ENCODE assay signal across 8 mouse cellular contexts in genomic region chr17:53587074-53587851, GRCm38 (mm10). TPM values are rescaled to one million over a fixed set of nuclear protein-coding genes. Genes with fewer than 3 reads are reported as not detected.
DNase-seq lines count a peak whose midpoint lies in the region; ATAC-seq and TF ChIP-seq lines count a peak whose summit lies in the region.

No protein-coding gene starts in this region.

- TF ChIP-seq POLR2A in limb, embryonic 14.5 days (IDR thresholded peaks at IDR 0.05; ENCODE audit: borderline replicate concordance, extremely low read depth, insufficient read depth, insufficient read length), result no peak

- H3K27me3 ChIP-seq in limb, embryonic 13.5 days, result no peaks in the 10 kb centered on the region
- H3K27me3 ChIP-seq in limb, embryonic 10.5 days (ENCODE audit: low read depth, poor library complexity, severe bottlenecking), result no peaks in the 10 kb centered on the region
- H3K27me3 ChIP-seq in limb, embryonic 14.5 days (ENCODE audit: control insufficient read depth, insufficient read depth, low read length), result no peaks in the 10 kb centered on the region
- H3K27me3 ChIP-seq in midbrain, postnatal 0 days (ENCODE audit: insufficient read depth, low read length), result no peaks in the 10 kb centered on the region
- no peaks in the 10 kb centered on the region for H3K27me3 ChIP-seq in stomach, embryonic 14.5 days (ENCODE audit: control insufficient read depth, insufficient read depth, low read length)

- no peak overlapping the region for H3K9ac ChIP-seq in limb, embryonic 13.5 days
- H3K9ac ChIP-seq in limb, embryonic 14.5 days (ENCODE audit: low read depth, low read length, severe bottlenecking), result no peak overlapping the region
- H3K9ac ChIP-seq in midbrain, postnatal 0 days (replicated peaks; ENCODE audit: low read length, poor library complexity, severe bottlenecking), result no peak overlapping the region
- H3K9ac ChIP-seq in stomach, embryonic 14.5 days (replicated peaks; ENCODE audit: low read depth, low read length), result no peak overlapping the region

- 0 out of 2 replicates have a peak, but pooled peaks have one; percentile 24 for ATAC-seq in limb, embryonic 13.5 days (ENCODE audit: low FRiP score, low read depth)
- peak; percentile 57; the same call in 1 of the 2 replicates for ATAC-seq in limb, embryonic 14.5 days (ENCODE audit: low FRiP score, low read depth)
- peak; percentile 39; the same call in 1 of the 2 replicates for ATAC-seq in midbrain, postnatal 0 days (ENCODE audit: low FRiP score)
- ATAC-seq in stomach, embryonic 14.5 days (ENCODE audit: insufficient number of reproducible peaks, insufficient read depth, low FRiP score, low read depth), result peak; percentile 51; the same call in 1 of the 2 replicates

- no peak overlapping the region for H3K27ac ChIP-seq in limb, embryonic 13.5 days
- no peak overlapping the region for H3K27ac ChIP-seq in limb, embryonic 10.5 days
- no peak overlapping the region for H3K27ac ChIP-seq in limb, embryonic 14.5 days (replicated peaks; ENCODE audit: low read depth, low read length)
- 0 out of 2 replicates have a peak overlapping the region, but pooled peaks have one; percentile 38 for H3K27ac ChIP-seq in midbrain, postnatal 0 days (ENCODE audit: low read depth, low read length)
- no peak overlapping the region for H3K27ac ChIP-seq in stomach, embryonic 14.5 days (ENCODE audit: low read length)

- H3K9me3 ChIP-seq in limb, embryonic 13.5 days, result no peaks in the 10 kb centered on the region
- H3K9me3 ChIP-seq in limb, embryonic 10.5 days (replicated peaks), result no peaks in the 10 kb centered on the region
- no peaks in the 10 kb centered on the region for H3K9me3 ChIP-seq in limb, embryonic 14.5 days (ENCODE audit: control insufficient read depth, low read length)
- H3K9me3 ChIP-seq in midbrain, postnatal 0 days (ENCODE audit: low read length), result no peaks in the 10 kb centered on the region
- H3K9me3 ChIP-seq in stomach, embryonic 14.5 days (ENCODE audit: control insufficient read depth, low read depth, low read length), result no peaks in the 10 kb centered on the region

- no peak for TF ChIP-seq CTCF in midbrain, postnatal 0 days (IDR thresholded peaks at IDR 0.05)

- no peak for DNase-seq in limb, embryonic 10.5 days (ENCODE audit: low spot score)
- DNase-seq in cerebellum, postnatal 25 days, result peak; percentile 75 to 83
- peak; percentile 98 for DNase-seq in gonadal fat pad, adult 2 months (ENCODE audit: low read depth)
- DNase-seq in kidney, adult 11 months, result peak; percentile 91
- DNase-seq in limb, embryonic 14.5 days (ENCODE audit: low spot score), result peak; percentile 76
- DNase-seq in midbrain, postnatal 0 days (ENCODE audit: low spot score), result peak; percentile 83

- no peak overlapping the region for H3K4me2 ChIP-seq in limb, embryonic 13.5 days (replicated peaks)
- no peak overlapping the region for H3K4me2 ChIP-seq in limb, embryonic 14.5 days (replicated peaks; ENCODE audit: low read depth, low read length, severe bottlenecking)
- peak overlapping the region; percentile 16; the same call in 1 of the 2 replicates for H3K4me2 ChIP-seq in midbrain, postnatal 0 days (ENCODE audit: low read depth, low read length, poor library complexity, severe bottlenecking)
- no peak overlapping the region for H3K4me2 ChIP-seq in stomach, embryonic 14.5 days (replicated peaks; ENCODE audit: low read depth, low read length)

- H3K36me3 ChIP-seq in limb, embryonic 13.5 days, result no peaks in the 10 kb centered on the region
- no peaks in the 10 kb centered on the region for H3K36me3 ChIP-seq in limb, embryonic 10.5 days
- H3K36me3 ChIP-seq in limb, embryonic 14.5 days (ENCODE audit: control insufficient read depth, insufficient read depth, low read length), result no peaks in the 10 kb centered on the region
- H3K36me3 ChIP-seq in midbrain, postnatal 0 days (ENCODE audit: insufficient read depth, low read length), result no peaks in the 10 kb centered on the region
- no peaks in the 10 kb centered on the region for H3K36me3 ChIP-seq in stomach, embryonic 14.5 days (ENCODE audit: control insufficient read depth, insufficient read depth, low read length)

- peaks cover 17% of the 10 kb centered on the region for H3K4me1 ChIP-seq in limb, embryonic 13.5 days
- H3K4me1 ChIP-seq in limb, embryonic 10.5 days, result no peaks in the 10 kb centered on the region; the same call in 1 of the 2 replicates
- 0 out of 2 replicates have a peak, but pooled peaks cover 2% of the 10 kb centered on the region for H3K4me1 ChIP-seq in limb, embryonic 14.5 days (ENCODE audit: control insufficient read depth, insufficient read depth, low read length)
- peaks cover 6% of the 10 kb centered on the region; the same call in 1 of the 2 replicates for H3K4me1 ChIP-seq in midbrain, postnatal 0 days (ENCODE audit: insufficient read depth, low read length)
- peaks cover 13% of the 10 kb centered on the region; the same call in 1 of the 2 replicates for H3K4me1 ChIP-seq in stomach, embryonic 14.5 days (ENCODE audit: control insufficient read depth, insufficient read depth, low read length)

- WGBS in limb, embryonic 13.5 days, result 62% methylated on average over 14 of the region's 14 CpGs
- 87% methylated on average over 14 of the region's 14 CpGs for WGBS in limb, embryonic 10.5 days
- 68% methylated on average over 14 of the region's 14 CpGs for WGBS in limb, embryonic 14.5 days
- 49% methylated on average over 14 of the region's 14 CpGs for WGBS in midbrain, postnatal 0 days
- 44% methylated on average over 14 of the region's 14 CpGs for WGBS in stomach, embryonic 14.5 days

- H3K4me3 ChIP-seq in limb, embryonic 13.5 days, result no peak overlapping the region
- H3K4me3 ChIP-seq in limb, embryonic 10.5 days, result no peak overlapping the region
- H3K4me3 ChIP-seq in limb, embryonic 14.5 days (replicated peaks; ENCODE audit: low read length), result no peak overlapping the region
- no peak overlapping the region for H3K4me3 ChIP-seq in midbrain, postnatal 0 days (ENCODE audit: low read depth, low read length)
- no peak overlapping the region for H3K4me3 ChIP-seq in stomach, embryonic 14.5 days (ENCODE audit: low read depth, low read length)

RNA-seq across cellular contexts. Expression of gene Kat2b, which starts 20.6 kb away (rescaled TPM):
- polyA plus RNA-seq in limb, embryonic 13.5 days (2015; fragmentation: Nextera tagmentation; extraction: Ambion mirVana), result 5.4 and 5.8 TPM in 2 replicates
- polyA plus RNA-seq in limb, embryonic 10.5 days (2016; fragmentation: Nextera tagmentation; extraction: Ambion mirVana), result 1.1 and 2.7 TPM in 2 replicates
- 13.1 and 14.7 TPM in 2 replicates for polyA plus RNA-seq in gonadal fat pad, adult 2 months (2012; rRNA removed)
- polyA plus RNA-seq in limb, embryonic 14.5 days (2012; rRNA removed), result 7.5 and 10.0 TPM in 2 replicates
- 7.6 and 7.9 TPM in 2 replicates for polyA plus RNA-seq in limb, embryonic 14.5 days (2014; fragmentation: Nextera tagmentation; extraction: Ambion mirVana)
- 17.2 and 22.5 TPM in 2 replicates for total RNA-seq in midbrain, postnatal 0 days (2014; rRNA removed)
- polyA plus RNA-seq in midbrain, postnatal 0 days (2015; fragmentation: Nextera tagmentation; extraction: Ambion mirVana), result 2.4 and 3.6 TPM in 2 replicates
- polyA plus RNA-seq in stomach, embryonic 14.5 days (2014; fragmentation: Nextera tagmentation; extraction: Ambion mirVana), result 7.8 and 8.4 TPM in 2 replicates

RNA-seq across cellular contexts. Expression of gene Pp2d1, which starts 48.0 kb away (rescaled TPM):
- polyA plus RNA-seq in limb, embryonic 13.5 days (2015; fragmentation: Nextera tagmentation; extraction: Ambion mirVana), result 0.19 and 0.34 TPM in 2 replicates
- 0.24 and 0.49 TPM in 2 replicates for polyA plus RNA-seq in limb, embryonic 10.5 days (2016; fragmentation: Nextera tagmentation; extraction: Ambion mirVana)
- 0.06 TPM in 1 of 2 replicates, not detected in the other for polyA plus RNA-seq in gonadal fat pad, adult 2 months (2012; rRNA removed)
- polyA plus RNA-seq in limb, embryonic 14.5 days (2012; rRNA removed), result not detected in 2 replicates
- polyA plus RNA-seq in limb, embryonic 14.5 days (2014; fragmentation: Nextera tagmentation; extraction: Ambion mirVana), result 0.45 and 0.64 TPM in 2 replicates
- total RNA-seq in midbrain, postnatal 0 days (2014; rRNA removed), result not detected in 2 replicates
- 0.26 and 0.42 TPM in 2 replicates for polyA plus RNA-seq in midbrain, postnatal 0 days (2015; fragmentation: Nextera tagmentation; extraction: Ambion mirVana)
- polyA plus RNA-seq in stomach, embryonic 14.5 days (2014; fragmentation: Nextera tagmentation; extraction: Ambion mirVana), result 0.48 and 0.86 TPM in 2 replicates
